In genomic region chr5:99413391-99413790, GRCm38 (mm10) we compare ENCODE assay signal across 15 mouse cellular contexts.
DNase-seq lines count a peak whose midpoint lies in the region.
"Had no signal": no experiment of that assay in that cellular context is flagged by ENCODE, and none has a peak within 500 bp of the region (broad histone marks: within the 10 kb centered on the region; RNA-seq: fewer than 3 reads in every experiment).

No protein-coding gene starts in this region.

- intact Hi-C loops in heart, postnatal 25 days (cut with DNase I), result no loop called here

- DNase-seq in heart, adult 11 months, result peak; percentile 84
- no peak for DNase-seq in heart, postnatal 25 days (ENCODE audit: low spot score)
- DNase-seq in brain, adult 2 months (ENCODE audit: low read depth, low spot score), result peak; percentile 66
- DNase-seq in left cerebral cortex, adult 9 months (ENCODE audit: low spot score in 2 of 2), result peak; percentile 52 to 57
- DNase-seq in right cerebral cortex, postnatal 14 days, result peak; percentile 15
- no peak for DNase-seq in gastrocnemius, postnatal 25 days
- DNase-seq in urinary bladder, postnatal 36 days (ENCODE audit: low spot score in 2 of 2), result no peak
- DNase-seq: adrenal gland, adult 8-10 months; cerebellum, adult 18-20 months; cerebellum, postnatal 14 days; gastrocnemius, adult 2 months; lung, embryonic 14.5 days; lung, postnatal 4 days; thymus, adult 2 months; thymus, postnatal 4 days had no signal

Comparison
In these comparisons a context has a peak if more than half of its experiments do, and no peak if none do; other contexts are left out.
1. DNase-seq: peak in heart, adult 11 months (single experiment), brain, adult 2 months (single experiment), left cerebral cortex, adult 9 months (2 of 2) and right cerebral cortex, postnatal 14 days (single experiment); none in heart, postnatal 25 days (single experiment), gastrocnemius, postnatal 25 days (single experiment) and urinary bladder, postnatal 36 days (0 of 2).